Mouse (Mus musculus): ENCODE results near the gene Tufm. TPM values are rescaled to one million over a fixed set of nuclear protein-coding genes. Genes with fewer than 3 reads are reported as not detected.

Gene Tufm
- polyA plus RNA-seq, 1 experiment from 2014 or later: 182 TPM

GRCm38 (mm10) chr7:126491005-126491404 is 3.8 kb downstream of the Tufm start:
- H3K36me3 ChIP-seq: peaks cover 76% of the 10 kb centered on the region

GRCm38 (mm10) chr7:126491973-126492372 is 4.8 kb downstream of the Tufm start:
- Histone ChIP-seq H3K27me3 (ENCODE audit: low read depth, poor library complexity, severe bottlenecking) (no peaks in the 10 kb centered on the region), H3K36me3 (peaks cover 86% of the 10 kb centered on the region), H3K27ac (no peak overlapping the region), H3K4me1 (peaks cover 12% of the 10 kb centered on the region), H3K4me3 (0 out of 2 replicates have a peak overlapping the region, but pooled peaks have one; percentile 13), H3K9me3 (replicated peaks) (no peaks in the 10 kb centered on the region)
- WGBS: 68% methylated on average over 11 of the region's 11 CpGs
- no peak for DNase-seq (ENCODE audit: low spot score)

More at GRCm38 (mm10) chr7:126491005-126491404, 3.8 kb downstream of the Tufm start:
- WGBS: 82% methylated on average over 1 of the region's 1 CpGs
- no peaks in the 10 kb centered on the region for H3K27me3 ChIP-seq (ENCODE audit: low read depth, poor library complexity, severe bottlenecking)
- H3K9me3 ChIP-seq (replicated peaks): no peaks in the 10 kb centered on the region
- H3K27ac ChIP-seq: no peak overlapping the region
- peaks cover 16% of the 10 kb centered on the region for H3K4me1 ChIP-seq
- no peak for DNase-seq (ENCODE audit: low spot score)
- no peak overlapping the region for H3K4me3 ChIP-seq

GRCm38 (mm10) chr7:126494120-126494519 is 7.0 kb downstream of the Tufm start:
- no peak overlapping the region for H3K4me3 ChIP-seq
- 0 out of 2 replicates have a peak, but pooled peaks cover 2% of the 10 kb centered on the region for H3K4me1 ChIP-seq
- no peak overlapping the region for H3K27ac ChIP-seq
- no peaks in the 10 kb centered on the region for H3K27me3 ChIP-seq (ENCODE audit: low read depth, poor library complexity, severe bottlenecking)
- peaks cover 98% of the 10 kb centered on the region for H3K36me3 ChIP-seq
- no peak for DNase-seq (ENCODE audit: low spot score)
- no peaks in the 10 kb centered on the region for H3K9me3 ChIP-seq (replicated peaks)
- 91% methylated on average over 6 of the region's 6 CpGs for WGBS

- peaks cover 98% of the 10 kb centered on the region for H3K36me3 ChIP-seq
- no peak overlapping the region for H3K27ac ChIP-seq
- no peak for DNase-seq (ENCODE audit: low spot score)
- no peaks in the 10 kb centered on the region for H3K9me3 ChIP-seq (replicated peaks)
- 88% methylated on average over 5 of the region's 5 CpGs for WGBS
- H3K27me3 ChIP-seq (ENCODE audit: low read depth, poor library complexity, severe bottlenecking): no peaks in the 10 kb centered on the region
- no peak overlapping the region for H3K4me3 ChIP-seq
- peaks cover 10% of the 10 kb centered on the region; the same call in 1 of the 2 replicates for H3K4me1 ChIP-seq
These were observed 9.3 kb downstream of the Tufm start for GRCm38 (mm10) chr7:126496475-126496874.

- Histone ChIP-seq H3K4me1 (peaks cover 8% of the 10 kb centered on the region; the same call in 1 of the 2 replicates), H3K9me3 (replicated peaks) (no peaks in the 10 kb centered on the region), H3K27me3 (ENCODE audit: low read depth, poor library complexity, severe bottlenecking) (no peaks in the 10 kb centered on the region), H3K4me3 (no peak overlapping the region), H3K27ac (no peak overlapping the region), H3K36me3 (peaks cover 87% of the 10 kb centered on the region)
- no peak for DNase-seq (ENCODE audit: low spot score)
- WGBS: 93% methylated on average over 12 of the region's 12 CpGs
These were observed 10.8 kb downstream of the Tufm start for GRCm38 (mm10) chr7:126497966-126498365.

GRCm38 (mm10) chr7:126499416-126499815 is 12.3 kb downstream of the Tufm start:
- no peak for DNase-seq (ENCODE audit: low spot score)
- Histone ChIP-seq H3K36me3 (peaks cover 72% of the 10 kb centered on the region), H3K27ac (no peak overlapping the region), H3K27me3 (ENCODE audit: low read depth, poor library complexity, severe bottlenecking) (no peaks in the 10 kb centered on the region), H3K9me3 (replicated peaks) (no peaks in the 10 kb centered on the region), H3K4me3 (no peak overlapping the region), H3K4me1 (peaks cover 14% of the 10 kb centered on the region)
- 96% methylated on average over 7 of the region's 7 CpGs for WGBS

- whole genome bisulfite sequencing: 5% methylated on average over 9 of the region's 9 CpGs
- DNase-seq (ENCODE audit: low spot score): no peak
- Histone ChIP-seq H3K4me3 (peak overlapping the region; percentile 100), H3K36me3 (peaks cover 50% of the 10 kb centered on the region), H3K27ac (peak overlapping the region; percentile 100), H3K4me1 (peaks cover 14% of the 10 kb centered on the region), H3K9me3 (replicated peaks) (no peaks in the 10 kb centered on the region), H3K27me3 (ENCODE audit: low read depth, poor library complexity, severe bottlenecking) (no peaks in the 10 kb centered on the region)
These were observed 14.5 kb downstream of the Tufm start for GRCm38 (mm10) chr7:126501684-126502022.

GRCm38 (mm10) chr7:126502023-126502741 is 15.0 kb downstream of the Tufm start:
- H3K27ac ChIP-seq: peak overlapping the region; percentile 100
- H3K4me1 ChIP-seq: peaks cover 14% of the 10 kb centered on the region
- no peaks in the 10 kb centered on the region for H3K9me3 ChIP-seq (replicated peaks)
- under 1% methylated on average over 55 of the region's 57 CpGs for WGBS
- no peaks in the 10 kb centered on the region for H3K27me3 ChIP-seq (ENCODE audit: low read depth, poor library complexity, severe bottlenecking)
- H3K4me3 ChIP-seq: peak overlapping the region; percentile 100
- DNase-seq (ENCODE audit: low spot score): peak; percentile 96
- H3K36me3 ChIP-seq: peaks cover 45% of the 10 kb centered on the region

GRCm38 (mm10) chr7:126502751-126503150 is 15.6 kb downstream of the Tufm start:
- Histone ChIP-seq H3K4me1 (peaks cover 14% of the 10 kb centered on the region), H3K27me3 (ENCODE audit: low read depth, poor library complexity, severe bottlenecking) (no peaks in the 10 kb centered on the region), H3K4me3 (peak overlapping the region; percentile 100), H3K9me3 (replicated peaks) (no peaks in the 10 kb centered on the region), H3K36me3 (peaks cover 39% of the 10 kb centered on the region), H3K27ac (peak overlapping the region; percentile 100)
- under 1% methylated on average over 40 of the region's 40 CpGs for WGBS
- DNase-seq (ENCODE audit: low spot score): no peak

GRCm38 (mm10) chr7:126503273-126503878 is 16.2 kb downstream of the Tufm start, which contains the start of gene Atxn2l:
TSS of gene Atxn2l (minus strand) at chr7:126503437.
- no peaks in the 10 kb centered on the region for H3K27me3 ChIP-seq (ENCODE audit: low read depth, poor library complexity, severe bottlenecking)
- DNase-seq (ENCODE audit: low spot score): peak; percentile 100
- peaks cover 14% of the 10 kb centered on the region for H3K4me1 ChIP-seq
- under 1% methylated on average over 72 of the region's 72 CpGs for WGBS
- H3K4me3 ChIP-seq: peak within 1 kb of the TSS; percentile 100
- peaks cover 33% of the 10 kb centered on the region for H3K36me3 ChIP-seq
- no peaks in the 10 kb centered on the region for H3K9me3 ChIP-seq (replicated peaks)
- H3K27ac ChIP-seq: peak within 1 kb of the TSS; percentile 100

GRCm38 (mm10) chr7:126504913-126505312 is 17.8 kb downstream of the Tufm start:
- Histone ChIP-seq H3K36me3 (peaks cover 17% of the 10 kb centered on the region), H3K27ac (no peak overlapping the region), H3K4me3 (no peak overlapping the region), H3K9me3 (replicated peaks) (no peaks in the 10 kb centered on the region), H3K27me3 (ENCODE audit: low read depth, poor library complexity, severe bottlenecking) (no peaks in the 10 kb centered on the region), H3K4me1 (peaks cover 14% of the 10 kb centered on the region)
- WGBS: 91% methylated on average over 2 of the region's 2 CpGs
- DNase-seq (ENCODE audit: low spot score): no peak

- no peaks in the 10 kb centered on the region for H3K9me3 ChIP-seq (replicated peaks)
- no peaks in the 10 kb centered on the region for H3K27me3 ChIP-seq (ENCODE audit: low read depth, poor library complexity, severe bottlenecking)
- no peak overlapping the region for H3K4me3 ChIP-seq
- H3K27ac ChIP-seq: no peak overlapping the region
- peaks cover 6% of the 10 kb centered on the region for H3K4me1 ChIP-seq
- H3K36me3 ChIP-seq: 0 out of 2 replicates have a peak, but pooled peaks cover 3% of the 10 kb centered on the region
- DNase-seq (ENCODE audit: low spot score): no peak
- 89% methylated on average over 8 of the region's 8 CpGs for WGBS
These were observed 20.1 kb downstream of the Tufm start for GRCm38 (mm10) chr7:126507126-126507778.

GRCm38 (mm10) chr7:126511287-126511686 is 24.1 kb downstream of the Tufm start:
- H3K4me1 ChIP-seq: no peaks in the 10 kb centered on the region
- no peaks in the 10 kb centered on the region for H3K36me3 ChIP-seq
- WGBS: 81% methylated on average over 3 of the region's 3 CpGs
- no peaks in the 10 kb centered on the region for H3K27me3 ChIP-seq (ENCODE audit: low read depth, poor library complexity, severe bottlenecking)
- DNase-seq (ENCODE audit: low spot score): no peak
- no peaks in the 10 kb centered on the region for H3K9me3 ChIP-seq (replicated peaks)
- no peak overlapping the region for H3K4me3 ChIP-seq
- H3K27ac ChIP-seq: no peak overlapping the region
